Mouse (Mus musculus): ENCODE measurements at regions not wholly inside any gene's neighbourhood (a gene's known extent, or its start where the extent isn't known, plus 50 kb on each side); places are given as distances from the start of the nearest gene placed in this dataset.

GRCm38 (mm10) chr6:11793366-11793765 is 113.9 kb downstream of the Ndufa4 start (continued):
- TF ChIP-seq KAT2A (IDR thresholded peaks at IDR 0.05; ENCODE audit: insufficient replicate concordance, low read length) (no peak), CTCF (conservative IDR thresholded peaks at IDR 0.05 in 1 of 2, IDR thresholded peaks at IDR 0.05 in 1 of 2; ENCODE audit: low read depth in 2 of 2, low read length in 2 of 2) (peak; percentile 80 to 81; a peak in 3 of 4 replicates), NRF1 (IDR thresholded peaks at IDR 0.05; ENCODE audit: low read depth, low read length) (no peak), EP300 (IDR thresholded peaks at IDR 0.05; ENCODE audit: low read length) (no peak), POLR2AphosphoS2 (IDR thresholded peaks at IDR 0.05; ENCODE audit: low read depth, low read length) (no peak), MYC (IDR thresholded peaks at IDR 0.05; ENCODE audit: low read depth, low read length) (no peak), MXI1 (IDR thresholded peaks at IDR 0.05; ENCODE audit: low read depth, low read length) (no peak), ELF1 (IDR thresholded peaks at IDR 0.05; ENCODE audit: low read depth, low read length) (no peak), ZNF384 (IDR thresholded peaks at IDR 0.05; ENCODE audit: low read depth, low read length) (no peak)

GRCm38 (mm10) chr6:11792186-11792585 is 115.1 kb downstream of the Ndufa4 start:
- no peak for TF ChIP-seq RAD21 (IDR thresholded peaks at IDR 0.05; ENCODE audit: low read depth, low read length)
- TF ChIP-seq JUND (conservative IDR thresholded peaks at IDR 0.05; ENCODE audit: low read depth, low read length): no peak
- no peak for TF ChIP-seq SMC3 (IDR thresholded peaks at IDR 0.05; ENCODE audit: low read depth, low read length)
- TF ChIP-seq GABPA (IDR thresholded peaks at IDR 0.05; ENCODE audit: insufficient replicate concordance, low read depth, low read length): no peak
- TF ChIP-seq IRF4 (IDR thresholded peaks at IDR 0.05; ENCODE audit: low read depth, low read length): no peak
- TF ChIP-seq MAX (IDR thresholded peaks at IDR 0.05; ENCODE audit: low read length): no peak
- no peak for TF ChIP-seq E2F4 (IDR thresholded peaks at IDR 0.05; ENCODE audit: insufficient replicate concordance, low read depth, low read length)
- TF ChIP-seq HCFC1 (IDR thresholded peaks at IDR 0.05; ENCODE audit: low read depth, low read length): no peak
- TF ChIP-seq EP300 (IDR thresholded peaks at IDR 0.05; ENCODE audit: low read length): no peak
- no peak for TF ChIP-seq ZKSCAN1 (IDR thresholded peaks at IDR 0.05; ENCODE audit: borderline replicate concordance, low read depth, low read length)
- TF ChIP-seq USF1 (IDR thresholded peaks at IDR 0.05; ENCODE audit: low read depth, low read length): no peak
- no peak for TF ChIP-seq ZNF384 (IDR thresholded peaks at IDR 0.05; ENCODE audit: low read depth, low read length)
- no peak for TF ChIP-seq BHLHE40 (IDR thresholded peaks at IDR 0.05; ENCODE audit: low read depth, low read length)
- no peak for TF ChIP-seq MXI1 (IDR thresholded peaks at IDR 0.05; ENCODE audit: low read depth, low read length)
- TF ChIP-seq ZMIZ1 (IDR thresholded peaks at IDR 0.05; ENCODE audit: low read depth, low read length): no peak
- TF ChIP-seq KAT2A (IDR thresholded peaks at IDR 0.05; ENCODE audit: insufficient replicate concordance, low read length): no peak
- TF ChIP-seq PAX5 (IDR thresholded peaks at IDR 0.05; ENCODE audit: low read length): no peak
- TF ChIP-seq MEF2A (IDR thresholded peaks at IDR 0.05; ENCODE audit: borderline replicate concordance, low read depth, low read length): no peak
- no peak for TF ChIP-seq CHD2 (IDR thresholded peaks at IDR 0.05; ENCODE audit: low read length)
- in situ Hi-C loops (cut with MboI; ENCODE audit: low pct_ligation_motif_present, low pct_unique_long_range_greater_than_20kb, low sequenced_read_pairs): no loop called here

More at GRCm38 (mm10) chr6:11792186-11792585, 115.1 kb downstream of the Ndufa4 start:
- Histone ChIP-seq H3K9me3 (replicated peaks; ENCODE audit: low read length) (no peaks in the 10 kb centered on the region), H3K4me2 (ENCODE audit: insufficient read depth, low read depth, poor library complexity, severe bottlenecking) (no peak overlapping the region), H3K4me3 (replicated peaks in 1 of 3; ENCODE audit: low read depth in 2 of 3, low read length in 2 of 3, poor library complexity in 1 of 3) (no peak overlapping the region), H3K36me3 (replicated peaks in 1 of 2; ENCODE audit: control insufficient read depth in 1 of 2, insufficient read depth in 1 of 2, low read length in 1 of 2) (no peaks in the 10 kb centered on the region), H3K4me1 (ENCODE audit: control insufficient read depth in 1 of 2, insufficient read depth in 2 of 2) (peaks cover 0 to 3% of the 10 kb centered on the region in 2 experiments; a peak in 1 of 4 replicates), H3K79me2 (replicated peaks; ENCODE audit: control insufficient read depth, extremely low read depth, insufficient read depth, poor library complexity, severe bottlenecking) (no peaks in the 10 kb centered on the region), H3K9ac (ENCODE audit: insufficient read depth, low read depth) (no peak overlapping the region), H3K27me3 (replicated peaks) (no peaks in the 10 kb centered on the region), H3K27ac (ENCODE audit: insufficient read depth, low read depth) (no peak overlapping the region)
- DNase-seq (ENCODE audit: extremely low read depth): no peak
- dilution Hi-C loops (cut with MboI; ENCODE audit: extremely low pct_ligation_motif_present, extremely low pct_unique_long_range_greater_than_20kb, low sequenced_read_pairs): no loop called here
